Mouse (Mus musculus) midbrain, embryonic 10.5 days (tissue): ENCODE measurements around the gene Tcta. TPM values are rescaled to one million over a fixed set of nuclear protein-coding genes. Genes with fewer than 3 reads are reported as not detected.
"Not testable (repeated sequence)": the region's sequence is repeated elsewhere in the genome, so short reads cannot be mapped to it uniquely, and the experiment has no call there.

Source experiments
- DNase-seq: peaks from one replicate; pipeline ENCODE4 v3.0.0-alpha.2; 2017; ENCODE audit warnings: low spot score
- H3K27ac ChIP-seq: fragments of 300-500 bp; sonication (generic); replicated peaks from 2 replicates; pipeline ENCODE4 v1.5.1; 2016; ENCODE audit warnings: mild to moderate bottlenecking
- H3K27me3 ChIP-seq: fragments of 300-500 bp; sonication (generic); 2 replicates; pipeline ENCODE4 v1.6.1; 2016; ENCODE audit warnings: low read depth, mild to moderate bottlenecking; ENCODE audit not compliant: poor library complexity, severe bottlenecking
- H3K36me3 ChIP-seq: fragments of 300-500 bp; sonication (generic); 2 replicates; pipeline ENCODE4 v1.6.1; 2016; ENCODE audit warnings: mild to moderate bottlenecking, moderate library complexity
- H3K4me1 ChIP-seq: fragments of 300-500 bp; sonication (generic); 2 replicates; pipeline ENCODE4 v1.6.1; 2016
- H3K4me3 ChIP-seq: fragments of 300-500 bp; sonication (generic); 2 replicates; pipeline ENCODE4 v1.5.1; 2016; ENCODE audit warnings: mild to moderate bottlenecking, moderate library complexity
- H3K9me3 ChIP-seq: fragments of 300-500 bp; sonication (generic); replicated peaks from 2 replicates; pipeline ENCODE4 v1.6.1; 2016; ENCODE audit warnings: mild to moderate bottlenecking
- WGBS: fragments of 180-500 bp; shearing (Covaris S2); methylation state at CpG from one replicate; pipeline ENCODE4 v1.1.7; 2016; 5-methylcytosine and 5-hydroxymethylcytosine counted together
- polyA plus RNA-seq: library from polyadenylated mRNA; unstranded; fragments of >200 nt; fragmentation: Nextera tagmentation; extraction: Ambion mirVana; gene quantifications from 2 replicates; pipeline ENCODE4 v1.2.1, GENCODE M21; 2016

The Tcta gene
- polyA plus RNA-seq, 1 experiment from 2014 or later, result 17.8 TPM

- WGBS, result 72% methylated on average over 6 of the region's 6 CpGs
- Histone ChIP-seq H3K4me1 (0 out of 2 replicates have a peak, but pooled peaks cover 8% of the 10 kb centered on the region), H3K36me3 (no peaks in the 10 kb centered on the region), H3K27me3 (no peaks in the 10 kb centered on the region), H3K9me3 (no peaks in the 10 kb centered on the region), H3K4me3 (no peak overlapping the region), H3K27ac (no peak overlapping the region)
- DNase-seq, result no peak
These were observed 30.7 kb downstream of the Tcta start for GRCm38 (mm10) chr9:108275331-108275659.

- Histone ChIP-seq H3K36me3 (no peaks in the 10 kb centered on the region), H3K27ac (no peak overlapping the region), H3K4me1 (0 out of 2 replicates have a peak, but pooled peaks cover 8% of the 10 kb centered on the region), H3K4me3 (no peak overlapping the region), H3K27me3 (no peaks in the 10 kb centered on the region), H3K9me3 (no peaks in the 10 kb centered on the region)
- WGBS, result 78% methylated on average over 5 of the region's 5 CpGs
- no peak for DNase-seq
These were observed 31.3 kb downstream of the Tcta start for GRCm38 (mm10) chr9:108274476-108275330.

- H3K4me1 ChIP-seq, result 0 out of 2 replicates have a peak, but pooled peaks cover 8% of the 10 kb centered on the region
- H3K27ac ChIP-seq, result no peak overlapping the region
- no peaks in the 10 kb centered on the region for H3K36me3 ChIP-seq
- no peaks in the 10 kb centered on the region for H3K9me3 ChIP-seq
- H3K27me3 ChIP-seq, result no peaks in the 10 kb centered on the region
- WGBS, result 74% methylated on average over 4 of the region's 4 CpGs
- no peak overlapping the region for H3K4me3 ChIP-seq
- no peak for DNase-seq
These were observed 32.5 kb downstream of the Tcta start for GRCm38 (mm10) chr9:108273485-108273884.

GRCm38 (mm10) chr9:108272691-108273090 is 33.3 kb downstream of the Tcta start:
- WGBS, result 80% methylated on average over 5 of the region's 5 CpGs
- Histone ChIP-seq H3K4me1 (0 out of 2 replicates have a peak, but pooled peaks cover 8% of the 10 kb centered on the region), H3K27me3 (no peaks in the 10 kb centered on the region), H3K9me3 (no peaks in the 10 kb centered on the region), H3K27ac (no peak overlapping the region), H3K36me3 (no peaks in the 10 kb centered on the region), H3K4me3 (no peak overlapping the region)
- no peak for DNase-seq

- H3K27ac ChIP-seq, result no peak overlapping the region
- H3K4me1 ChIP-seq, result 0 out of 2 replicates have a peak, but pooled peaks cover 8% of the 10 kb centered on the region
- H3K4me3 ChIP-seq, result no peak overlapping the region
- H3K27me3 ChIP-seq, result no peaks in the 10 kb centered on the region
- DNase-seq, result no peak
- WGBS, result 52% methylated on average over 2 of the region's 2 CpGs
- H3K9me3 ChIP-seq, result no peaks in the 10 kb centered on the region
- no peaks in the 10 kb centered on the region for H3K36me3 ChIP-seq
These were observed 34.0 kb downstream of the Tcta start for GRCm38 (mm10) chr9:108271941-108272340.

- H3K4me3 ChIP-seq, DNase-seq, H3K27ac ChIP-seq, H3K27me3 ChIP-seq, H3K36me3 ChIP-seq, H3K9me3 ChIP-seq: not testable (repeated sequence)
- 82% methylated on average over 7 of the region's 7 CpGs for WGBS
- peaks cover 19% of the 10 kb centered on the region for H3K4me1 ChIP-seq
These were observed 37.3 kb downstream of the Tcta start for GRCm38 (mm10) chr9:108268701-108269100.

GRCm38 (mm10) chr9:108267691-108268090 is 38.3 kb downstream of the Tcta start:
- H3K27me3 ChIP-seq, result no peaks in the 10 kb centered on the region
- WGBS, result 86% methylated on average over 7 of the region's 7 CpGs

GRCm38 (mm10) chr9:108266261-108266935 is 39.6 kb downstream of the Tcta start:
- Histone ChIP-seq H3K27me3 (no peaks in the 10 kb centered on the region), H3K9me3 (no peaks in the 10 kb centered on the region), H3K36me3 (no peaks in the 10 kb centered on the region), H3K4me3 (no peak overlapping the region), H3K27ac (no peak overlapping the region), H3K4me1 (peaks cover 33% of the 10 kb centered on the region)
- WGBS, result 62% methylated on average over 10 of the region's 10 CpGs
- no peak for DNase-seq

More at GRCm38 (mm10) chr9:108267691-108268090, 38.3 kb downstream of the Tcta start:
- no peak for DNase-seq
- Histone ChIP-seq H3K27ac (no peak overlapping the region), H3K4me1 (peaks cover 28% of the 10 kb centered on the region), H3K9me3 (no peaks in the 10 kb centered on the region), H3K4me3 (no peak overlapping the region), H3K36me3 (no peaks in the 10 kb centered on the region)

- DNase-seq, result peak; percentile 20
- WGBS, result 18% methylated on average over 10 of the region's 10 CpGs
- H3K4me1 ChIP-seq, result peaks cover 40% of the 10 kb centered on the region
- H3K27me3 ChIP-seq, result no peaks in the 10 kb centered on the region
- peak overlapping the region; percentile 97 for H3K27ac ChIP-seq
- H3K4me3 ChIP-seq, result peak overlapping the region; percentile 93
- no peaks in the 10 kb centered on the region for H3K9me3 ChIP-seq
- H3K36me3 ChIP-seq, result peaks cover 5% of the 10 kb centered on the region; the same call in 1 of the 2 replicates
These were observed 41.6 kb downstream of the Tcta start for GRCm38 (mm10) chr9:108264191-108264921.

- Histone ChIP-seq H3K36me3 (peaks cover 5% of the 10 kb centered on the region; the same call in 1 of the 2 replicates), H3K27me3 (no peaks in the 10 kb centered on the region), H3K27ac (peak within 1 kb of the TSS; percentile 97), H3K9me3 (no peaks in the 10 kb centered on the region), H3K4me1 (peaks cover 40% of the 10 kb centered on the region), H3K4me3 (peak within 1 kb of the TSS; percentile 93)
- peak; percentile 100 for DNase-seq
- WGBS, result 0% methylated on average over 70 of the region's 71 CpGs
These were observed 42.2 kb downstream of the Tcta start, which contains the start of gene Dag1 for GRCm38 (mm10) chr9:108263690-108264190. Gene Dag1 (minus strand): TSS chr9:108263958.

GRCm38 (mm10) chr9:108263131-108263681 is 42.8 kb downstream of the Tcta start:
- WGBS, result under 1% methylated on average over 62 of the region's 62 CpGs
- no peaks in the 10 kb centered on the region for H3K9me3 ChIP-seq
- H3K27me3 ChIP-seq, result no peaks in the 10 kb centered on the region
- peaks cover 40% of the 10 kb centered on the region for H3K4me1 ChIP-seq
- no peak for DNase-seq
- H3K27ac ChIP-seq, result peak overlapping the region; percentile 97
- H3K36me3 ChIP-seq, result peaks cover 5% of the 10 kb centered on the region; the same call in 1 of the 2 replicates
- peak overlapping the region; percentile 93 for H3K4me3 ChIP-seq

GRCm38 (mm10) chr9:108262494-108263049 is 43.4 kb downstream of the Tcta start:
- no peaks in the 10 kb centered on the region for H3K9me3 ChIP-seq
- DNase-seq, result no peak
- H3K36me3 ChIP-seq, result peaks cover 11% of the 10 kb centered on the region; the same call in 1 of the 2 replicates
- WGBS, result 52% methylated on average over 11 of the region's 11 CpGs
- H3K27me3 ChIP-seq, result no peaks in the 10 kb centered on the region
- peak overlapping the region; percentile 93 for H3K4me3 ChIP-seq
- H3K27ac ChIP-seq, result peak overlapping the region; percentile 97
- H3K4me1 ChIP-seq, result peaks cover 40% of the 10 kb centered on the region
